Mouse (Mus musculus): ENCODE data around the gene Tubg1.
"Not testable (repeated sequence)": the region's sequence is repeated elsewhere in the genome, so short reads cannot be mapped to it uniquely, and the experiment has no call there.

DNA sequence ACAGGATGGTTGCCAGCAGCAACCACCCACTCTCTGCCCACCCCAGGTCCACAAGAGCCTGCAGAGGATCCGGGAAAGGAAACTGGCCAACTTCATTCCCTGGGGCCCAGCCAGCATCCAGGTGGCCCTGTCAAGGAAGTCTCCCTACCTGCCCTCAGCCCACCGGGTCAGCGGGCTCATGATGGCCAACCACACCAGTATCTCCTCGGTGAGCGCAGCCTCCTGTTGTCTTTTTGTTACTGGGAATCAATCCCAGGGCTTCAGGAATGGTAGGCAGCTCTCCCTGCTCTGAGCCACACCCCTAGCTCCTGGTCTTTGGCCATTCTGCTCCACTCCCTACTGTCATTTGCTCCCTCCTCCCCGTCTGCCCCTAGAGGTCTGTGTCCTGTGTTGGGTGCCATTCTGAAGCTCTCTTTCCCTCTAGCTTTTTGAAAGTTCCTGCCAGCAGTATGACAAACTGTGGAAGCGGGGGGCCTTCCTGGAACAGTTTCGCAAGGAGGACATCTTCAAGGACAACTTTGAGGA lies 41.3 kb downstream of the Tubg1 start:
- TF ChIP-seq CTCF (IDR thresholded peaks at IDR 0.05; ENCODE audit: insufficient read depth, low read length); POLR2A (IDR thresholded peaks at IDR 0.05; ENCODE audit: borderline replicate concordance, extremely low read depth, low read depth, low read length): not testable (repeated sequence)
